Mouse (Mus musculus) T-helper 17 cell (primary cell): ENCODE data around the gene Catsperd.
"Not testable (repeated sequence)": the region's sequence is repeated elsewhere in the genome, so short reads cannot be mapped to it uniquely, and the experiment has no call there.

Experiments used
- in situ Hi-C, 2 experiments: fragments of 300-600 bp; cut with MboI, MseI; formaldehyde crosslinking; loops; 1 replicate in 1 of 2; 2 replicates in 1 of 2; pipeline ENCODE4 v1.15.1; 2025; ENCODE audit warnings: high pct_unique_total_duplicates in 2 of 2

Catsperd gene

DNA sequence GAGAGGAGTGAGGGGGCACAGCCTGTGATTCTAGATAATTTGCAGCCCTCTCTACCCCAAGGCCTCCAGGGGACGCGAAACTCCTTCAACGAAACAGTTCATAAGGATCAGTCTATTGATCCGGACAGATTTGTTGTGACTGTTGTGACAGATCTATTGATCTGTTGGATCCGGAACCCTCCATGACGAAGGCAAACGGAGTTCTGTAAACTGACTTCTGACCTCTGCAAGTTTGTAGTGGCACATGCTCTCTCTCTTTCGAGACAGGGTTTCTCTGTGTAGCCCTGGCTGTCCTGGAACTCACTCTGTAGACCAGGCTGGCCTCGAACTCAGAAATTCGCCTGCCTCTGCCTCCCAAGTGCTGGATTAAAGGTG lies 15.4 kb upstream of the Catsperd start:
- in situ Hi-C loops, result not testable (repeated sequence)

DNA sequence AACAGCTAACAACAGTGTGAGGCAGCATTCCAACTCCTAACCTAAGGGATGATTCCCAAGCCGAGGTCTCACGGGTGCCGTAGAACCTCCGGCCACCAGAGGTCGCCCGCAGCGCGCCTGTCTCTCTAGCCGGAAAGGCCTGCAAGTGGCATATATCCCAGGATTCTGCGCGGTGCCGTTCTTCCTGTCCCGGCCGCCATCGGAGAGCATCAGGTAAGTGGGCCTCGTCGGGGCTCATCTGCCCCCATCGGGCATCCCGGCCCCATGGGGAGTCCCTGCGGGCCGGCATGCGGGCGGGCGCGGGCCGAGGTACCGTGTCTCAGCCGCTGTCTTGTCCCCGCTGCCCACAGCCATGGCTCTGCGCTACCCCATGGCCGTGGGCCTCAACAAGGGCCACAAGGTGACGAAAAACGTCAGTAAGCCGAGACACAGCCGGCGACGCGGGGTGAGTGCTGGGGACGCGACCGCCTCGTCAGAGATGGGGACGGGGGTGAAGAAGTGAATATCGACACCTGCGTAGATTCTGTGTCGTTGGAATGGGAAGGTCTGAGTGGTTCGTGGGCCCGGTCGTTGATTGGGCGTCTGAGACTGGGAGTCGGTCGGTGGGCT lies 14.6 kb upstream of the Catsperd start, which contains the start of gene Rpl36:
Gene Rpl36 (plus strand): TSS at position 181 of the 609 bp plus-strand sequence.
- in situ Hi-C loops, result no loop called here

DNA sequence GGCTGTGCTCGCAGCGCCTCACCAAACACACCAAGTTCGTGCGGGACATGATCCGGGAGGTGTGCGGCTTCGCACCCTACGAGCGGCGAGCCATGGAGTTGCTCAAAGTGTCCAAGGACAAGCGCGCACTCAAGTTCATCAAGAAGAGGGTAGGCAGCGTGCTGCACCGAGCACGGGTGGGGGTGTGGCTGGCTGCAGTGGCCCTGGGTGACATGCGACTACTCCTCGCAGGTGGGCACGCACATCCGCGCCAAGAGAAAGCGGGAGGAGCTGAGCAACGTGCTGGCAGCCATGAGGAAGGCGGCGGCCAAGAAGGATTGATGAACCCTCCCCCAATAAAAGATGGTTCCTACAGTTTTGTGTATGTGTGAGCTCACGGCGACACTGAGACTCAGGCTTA lies 14.1 kb upstream of the Catsperd start:
- in situ Hi-C loops, result not testable (repeated sequence)

DNA sequence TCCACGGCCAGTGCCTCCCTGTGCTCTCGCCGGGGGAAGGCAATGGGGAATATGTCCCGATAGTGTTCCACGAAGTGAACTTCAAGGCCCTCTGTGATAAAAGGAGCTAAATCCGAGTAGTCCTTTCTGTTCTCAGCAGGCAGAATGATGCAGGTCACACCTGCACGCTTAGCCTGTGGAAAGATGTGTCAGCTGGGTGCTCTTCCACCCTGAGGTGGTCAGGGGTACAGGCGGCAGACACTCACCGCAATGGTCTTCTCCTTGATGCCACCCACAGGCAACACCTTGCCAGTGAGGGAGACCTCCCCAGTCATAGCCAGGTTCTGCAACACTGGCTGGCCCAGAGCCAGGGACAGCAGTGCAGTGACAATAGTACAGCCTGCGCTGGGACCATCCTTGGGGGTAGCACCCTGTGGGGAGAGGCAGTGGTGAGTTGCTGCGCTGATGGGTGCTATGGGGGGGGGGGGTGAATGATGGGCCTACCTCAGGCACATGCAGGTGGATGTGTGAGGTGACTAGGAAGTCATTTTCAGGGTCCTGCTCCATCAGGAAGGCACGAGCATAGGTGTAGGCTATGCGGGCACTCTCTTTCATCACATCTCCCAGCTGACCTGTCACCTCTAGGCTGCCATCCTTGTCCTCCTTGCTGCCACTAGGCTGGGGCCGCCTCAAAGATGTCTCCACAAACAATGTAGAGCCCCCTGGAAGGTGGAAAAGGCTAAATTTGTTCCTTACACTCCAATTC lies 13.4 kb upstream of the Catsperd start:
- in situ Hi-C loops, result loop anchor here in 1 of 2 experiments (5.0 kb wide), 1 partner anchor 53 kb away; no protein-coding TSS in a partner anchor

DNA sequence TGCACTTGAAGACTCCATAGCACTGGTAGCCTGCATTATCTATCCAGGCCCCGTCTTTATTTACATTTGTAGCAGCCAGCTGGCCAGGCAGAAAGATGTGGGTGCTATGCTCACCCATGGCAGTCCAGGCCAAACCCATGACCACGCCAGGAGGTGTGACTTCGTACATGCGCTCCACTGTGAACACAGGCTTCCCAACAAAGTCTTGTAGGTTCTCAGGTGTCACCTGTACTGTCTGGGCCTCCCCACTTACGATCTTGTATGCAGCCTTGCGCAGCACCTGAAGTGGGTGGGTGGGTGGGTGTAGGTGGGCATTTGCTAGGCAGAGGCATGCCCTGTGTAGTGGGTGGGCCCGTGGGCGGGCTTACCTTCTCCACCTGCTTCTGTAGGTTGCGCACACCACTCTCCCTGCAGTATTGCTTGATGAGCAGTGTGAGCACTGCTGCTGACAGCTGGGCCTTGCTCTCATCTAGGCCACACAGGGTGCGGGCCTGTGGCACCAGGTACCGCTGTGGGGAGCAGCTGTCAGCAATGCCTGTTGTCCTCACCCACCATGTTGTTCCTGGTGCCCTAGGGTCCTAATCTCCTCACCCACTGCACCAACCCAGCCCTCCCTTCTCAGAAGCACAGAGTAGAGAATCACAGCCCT lies 12.7 kb upstream of the Catsperd start:
- in situ Hi-C loops, result loop anchor here in 1 of 2 experiments (5.0 kb wide), 1 partner anchor 52 kb away; no protein-coding TSS in a partner anchor

DNA sequence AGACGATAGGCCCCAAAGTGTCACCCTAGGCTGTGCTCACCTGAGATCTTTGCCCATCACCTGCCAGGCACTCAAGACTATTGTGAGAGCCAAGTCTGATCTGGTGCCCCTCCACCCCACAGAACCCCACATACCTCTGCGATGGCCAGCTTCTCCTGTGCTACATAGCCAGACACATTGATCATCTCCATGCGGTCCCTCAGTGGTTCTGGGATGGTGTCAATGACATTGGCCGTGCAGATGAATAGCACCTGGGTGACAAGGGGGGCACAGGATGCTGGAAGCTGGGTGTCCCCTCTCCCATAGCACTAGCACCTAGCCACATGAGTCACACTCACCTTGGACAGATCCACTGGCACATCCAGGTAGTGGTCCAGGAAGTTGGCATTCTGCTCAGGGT lies 12.2 kb upstream of the Catsperd start:
- in situ Hi-C loops, result loop anchor here in 1 of 2 experiments (5.0 kb wide), 1 partner anchor 52 kb away; no protein-coding TSS in a partner anchor

DNA sequence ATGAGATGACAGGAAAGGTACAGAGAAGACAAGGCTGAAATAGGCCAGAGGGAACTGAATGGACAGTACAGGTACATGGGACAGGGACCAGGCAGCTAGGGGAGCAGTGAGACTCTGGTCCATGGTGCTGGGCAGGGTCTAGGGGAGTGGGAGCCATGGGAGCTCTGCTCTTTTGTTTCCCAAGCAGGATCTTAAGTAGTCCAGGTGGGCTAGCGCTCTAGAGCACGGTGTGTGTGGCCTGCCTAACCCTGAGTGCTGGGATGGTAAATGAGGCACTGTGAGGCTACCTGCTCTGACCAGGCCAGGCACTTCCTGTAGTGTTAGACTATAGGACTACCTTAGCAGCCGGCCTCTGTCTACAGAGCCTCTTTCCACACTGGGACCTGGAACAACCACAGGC lies 11.2 kb upstream of the Catsperd start:
- in situ Hi-C loops, result loop anchor here in 1 of 2 experiments (5.0 kb wide), 1 partner anchor 51 kb away; no protein-coding TSS in a partner anchor

DNA sequence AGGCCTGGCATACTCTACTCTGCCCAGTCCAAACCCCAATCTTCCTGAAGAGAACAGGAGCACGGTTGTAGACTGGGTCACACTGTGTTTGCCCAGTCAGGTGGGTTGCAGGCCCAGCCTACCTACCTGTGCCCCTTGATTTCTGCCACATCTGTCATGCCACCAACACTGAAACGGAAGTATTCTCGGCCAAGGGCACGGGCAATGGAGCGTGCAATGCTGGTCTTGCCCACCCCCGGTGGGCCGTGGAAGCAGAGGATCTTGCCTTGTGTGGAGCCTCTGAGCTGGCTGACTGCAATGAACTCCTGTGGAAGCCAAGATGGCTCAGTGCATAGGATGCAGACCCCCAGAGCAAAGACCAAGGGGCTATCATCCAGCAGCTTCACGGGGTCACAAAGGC lies 10.3 kb upstream of the Catsperd start:
- in situ Hi-C loops, result loop anchor here in 1 of 2 experiments (5.0 kb wide), 1 partner anchor 50 kb away; no protein-coding TSS in a partner anchor

DNA sequence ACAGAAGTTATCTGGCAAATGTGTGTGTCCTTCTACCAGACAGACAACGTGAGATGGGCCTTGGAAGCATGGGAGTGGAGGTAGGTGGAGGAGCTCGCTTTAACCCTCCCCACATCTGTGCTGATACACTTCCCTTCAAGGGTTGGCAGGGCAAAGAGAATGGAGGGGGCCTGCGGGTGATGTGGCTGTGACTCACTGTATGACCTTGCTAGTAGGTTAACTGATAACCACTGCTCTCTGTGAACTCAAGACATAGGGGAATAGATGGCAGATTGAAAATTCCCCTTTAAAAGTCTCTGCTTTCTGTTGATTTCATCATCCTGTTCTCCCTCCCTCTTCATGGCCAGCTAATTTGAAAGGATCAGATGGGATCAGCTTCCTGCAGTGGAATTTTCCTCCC lies 2.4 kb upstream of the Catsperd start:
- in situ Hi-C loops, result loop anchor here (5.0 kb wide), 2 partner anchors 42 to 97 kb away; no protein-coding TSS in a partner anchor

DNA sequence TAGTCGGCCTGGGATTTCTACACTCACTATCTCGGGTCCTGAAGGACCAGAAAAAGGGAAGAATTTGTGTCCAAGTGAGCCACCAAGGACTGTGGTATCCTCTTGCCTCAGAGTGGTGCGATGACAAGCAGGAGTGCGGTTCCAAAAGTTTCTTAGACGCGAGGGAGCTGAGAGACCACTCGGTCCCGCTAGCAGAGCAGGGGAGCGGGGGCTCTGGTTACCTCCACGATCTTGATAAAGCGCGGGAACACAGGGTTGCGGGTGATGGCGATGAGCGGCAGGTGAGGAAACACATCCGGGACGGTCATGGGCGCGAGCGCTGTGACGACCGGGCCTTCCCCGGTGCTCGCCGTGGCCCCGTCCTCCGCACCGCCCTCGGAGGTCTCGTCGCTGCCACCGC lies 1.7 kb upstream of the Catsperd start:
- in situ Hi-C loops, result loop anchor here (5.0 kb wide), 2 partner anchors 41 to 96 kb away; no protein-coding TSS in a partner anchor

DNA sequence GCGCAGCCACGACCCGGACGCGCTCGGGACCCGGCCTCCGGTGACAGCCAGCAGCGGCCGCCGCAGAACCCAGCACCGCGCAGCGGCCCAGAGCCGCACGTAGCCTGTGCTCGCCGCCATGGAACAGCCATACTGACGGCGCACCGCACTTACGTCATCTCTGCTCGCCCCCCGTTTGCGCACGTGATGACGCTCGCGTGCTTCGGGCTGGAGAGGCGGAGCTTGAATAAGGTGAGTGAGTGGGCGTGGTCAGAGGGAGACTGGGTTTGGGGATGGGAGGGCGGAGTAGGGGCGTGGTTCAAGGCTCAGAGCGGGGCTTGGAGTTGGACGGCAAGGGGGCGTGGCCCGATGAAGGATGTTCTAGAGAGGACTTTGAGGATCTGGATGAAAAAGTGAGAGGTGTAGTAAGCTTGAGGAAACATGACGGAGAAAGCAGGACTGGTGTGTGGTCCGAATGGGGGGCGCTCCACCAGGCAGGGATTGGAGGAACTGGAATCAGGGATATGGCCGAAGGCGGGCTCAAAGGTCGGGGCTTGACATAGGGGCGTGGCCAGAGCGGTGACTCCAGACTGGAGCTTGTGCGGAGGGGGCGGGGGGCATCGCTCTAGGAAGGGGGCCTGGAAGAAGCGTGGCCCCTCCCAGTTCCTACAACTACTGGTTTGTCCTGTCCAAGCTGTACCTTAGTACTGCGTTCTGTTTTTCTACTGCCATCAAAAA lies 1.0 kb upstream of the Catsperd start, which contains the start of gene Lonp1:
Gene Lonp1 (minus strand): TSS at position 134 of the 717 bp plus-strand sequence.
- in situ Hi-C loops, result loop anchor here (5.0 kb wide), 2 partner anchors 40 to 95 kb away; no protein-coding TSS in a partner anchor

DNA sequence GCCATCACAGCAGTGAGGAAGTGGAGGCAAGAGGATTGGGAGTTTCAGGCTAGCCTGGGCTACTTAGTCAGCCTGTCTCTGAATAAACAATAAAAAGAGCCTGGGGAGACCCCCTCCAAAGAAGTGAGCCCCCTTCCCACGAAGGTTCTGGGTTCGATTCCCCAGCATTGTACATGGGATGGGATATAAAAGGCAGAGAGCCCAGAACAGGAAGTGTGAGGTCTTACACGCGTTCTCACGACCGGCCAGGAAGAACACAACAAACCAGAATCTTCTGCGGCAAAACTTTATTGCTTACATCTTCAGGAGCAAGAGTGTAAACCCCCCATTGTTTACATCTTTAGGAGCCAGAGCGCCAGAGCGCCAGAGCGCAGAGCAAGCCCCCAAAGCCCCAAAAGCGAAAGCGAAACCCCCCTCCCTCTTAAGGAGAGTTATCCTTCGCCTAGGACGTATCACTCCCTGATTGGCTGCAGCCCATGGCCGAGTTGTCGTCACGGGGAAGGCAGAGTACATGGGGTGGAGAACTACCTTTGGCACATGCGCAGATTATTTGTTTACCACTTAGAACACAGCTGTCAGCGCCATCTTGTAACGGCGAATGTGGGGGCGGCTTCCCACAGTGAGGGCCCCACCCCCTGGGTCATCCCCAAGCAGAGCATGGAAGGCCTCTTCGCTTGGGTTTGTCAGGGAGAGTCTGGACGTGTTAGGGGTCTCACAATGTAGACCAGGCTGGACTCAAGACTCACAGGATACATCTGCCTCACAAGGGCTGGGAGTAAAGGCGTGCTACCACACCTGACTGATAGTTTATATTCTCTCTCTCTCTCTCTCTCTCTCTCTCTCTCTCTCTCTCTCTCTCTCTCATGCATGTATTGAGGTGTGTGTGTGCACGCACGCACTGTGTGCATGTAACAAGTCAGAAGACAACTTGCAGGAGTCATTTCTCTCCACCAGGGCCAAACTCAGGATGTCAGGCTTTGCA lies 2.1 kb downstream of the Catsperd start:
- in situ Hi-C loops, result loop anchor here (5.0 kb wide), 2 partner anchors 37 to 92 kb away; no protein-coding TSS in a partner anchor

DNA sequence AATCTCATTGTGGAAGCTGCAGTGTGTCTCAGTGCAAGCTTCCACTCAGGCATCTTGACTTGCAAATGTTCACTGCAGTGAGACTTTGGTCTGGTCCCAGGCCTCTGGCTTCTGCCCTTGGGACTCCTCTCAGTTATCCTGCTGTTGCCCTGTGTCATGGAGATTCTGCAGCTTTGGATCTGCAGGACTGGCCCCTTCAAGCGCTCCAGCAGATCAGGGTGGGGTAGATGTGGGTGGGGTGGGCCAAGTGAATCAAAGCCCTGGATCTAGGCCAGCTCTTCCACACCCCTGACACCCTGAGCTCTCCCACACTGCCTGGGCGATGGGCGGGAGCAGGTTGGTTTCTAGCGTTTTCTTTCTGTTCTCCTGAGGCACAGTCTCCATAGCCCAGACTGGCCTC lies 3.9 kb downstream of the Catsperd start:
- in situ Hi-C loops, result no loop called here

DNA sequence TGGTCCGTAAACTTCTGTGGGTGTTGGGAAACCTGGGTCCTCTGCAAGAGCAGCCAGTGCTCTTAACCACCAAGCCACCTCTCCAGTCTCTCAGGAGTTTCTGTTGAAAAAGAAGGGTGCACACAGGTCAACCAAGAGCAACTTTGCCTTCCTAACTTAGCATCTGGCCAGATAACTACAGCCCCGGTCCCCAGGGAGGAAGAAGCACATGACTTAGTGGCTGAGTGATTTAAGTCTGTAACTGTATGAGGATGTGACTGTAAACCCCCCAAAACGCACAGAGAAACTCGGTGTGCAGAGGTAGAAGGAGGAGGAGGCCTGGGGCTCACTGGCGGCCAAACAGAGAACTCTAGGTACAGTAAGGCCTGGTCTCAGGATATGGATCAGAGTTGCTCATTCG lies 6.1 kb downstream of the Catsperd start:
- in situ Hi-C loops, result no loop called here

DNA sequence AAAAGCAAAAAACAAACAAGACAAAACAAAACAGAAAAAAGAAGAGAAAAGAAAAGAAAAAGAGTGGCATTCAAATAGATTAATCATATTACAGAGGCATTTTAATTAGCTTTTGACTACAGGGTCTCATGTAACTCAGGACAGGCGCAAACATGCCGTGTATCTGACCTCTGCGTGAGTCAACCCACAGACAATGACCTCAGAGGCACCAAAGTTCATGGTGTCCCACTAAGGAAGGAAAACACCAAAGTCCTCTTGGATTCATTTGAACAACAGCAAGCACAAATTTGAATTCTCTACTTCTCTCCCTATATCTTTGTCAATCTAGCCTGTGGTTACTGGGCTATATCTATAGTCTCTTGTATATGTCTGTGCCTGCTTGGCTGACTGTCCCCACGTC lies 15.3 kb downstream of the Catsperd start:
- in situ Hi-C loops, result no loop called here

DNA sequence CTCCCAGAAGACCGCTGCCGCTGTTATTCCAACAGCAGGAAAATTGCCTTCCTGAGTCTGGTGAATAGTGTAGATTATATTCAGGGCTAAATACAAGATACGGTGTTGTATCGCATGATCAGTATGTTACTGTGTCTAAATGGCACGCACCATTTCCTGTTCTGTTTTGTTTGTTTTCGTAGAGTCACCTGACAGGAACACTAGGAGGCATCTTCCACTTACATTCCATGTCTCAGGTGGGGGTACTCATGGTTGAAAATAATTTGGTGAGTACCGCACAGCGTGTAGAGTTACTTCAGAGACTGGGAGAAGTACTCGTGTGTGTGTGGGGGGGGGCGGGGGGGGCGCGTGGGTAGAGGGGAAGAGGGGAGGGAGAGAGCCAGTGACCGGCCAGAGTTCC lies 19.6 kb downstream of the Catsperd start:
- in situ Hi-C loops, result no loop called here

DNA sequence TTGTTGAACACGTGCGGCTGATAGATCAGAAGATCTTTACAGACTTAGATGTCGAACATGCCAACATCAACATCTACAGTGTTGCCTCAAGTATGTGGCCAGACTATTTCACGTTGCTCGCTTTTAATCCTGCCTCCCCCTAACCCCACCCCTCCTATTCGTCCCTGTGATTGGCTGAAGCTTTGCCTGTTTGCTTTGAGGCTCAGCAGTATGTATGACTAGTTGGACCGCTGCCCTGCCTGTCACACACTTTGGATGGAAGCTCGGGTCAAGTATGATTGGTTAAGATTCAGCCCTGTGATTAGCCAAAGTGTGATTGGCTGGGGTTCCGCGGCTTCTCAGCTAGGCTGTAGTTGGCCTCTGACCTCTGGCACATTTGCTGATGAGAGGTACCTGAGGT lies 23.9 kb downstream of the Catsperd start:
- in situ Hi-C loops, result no loop called here

DNA sequence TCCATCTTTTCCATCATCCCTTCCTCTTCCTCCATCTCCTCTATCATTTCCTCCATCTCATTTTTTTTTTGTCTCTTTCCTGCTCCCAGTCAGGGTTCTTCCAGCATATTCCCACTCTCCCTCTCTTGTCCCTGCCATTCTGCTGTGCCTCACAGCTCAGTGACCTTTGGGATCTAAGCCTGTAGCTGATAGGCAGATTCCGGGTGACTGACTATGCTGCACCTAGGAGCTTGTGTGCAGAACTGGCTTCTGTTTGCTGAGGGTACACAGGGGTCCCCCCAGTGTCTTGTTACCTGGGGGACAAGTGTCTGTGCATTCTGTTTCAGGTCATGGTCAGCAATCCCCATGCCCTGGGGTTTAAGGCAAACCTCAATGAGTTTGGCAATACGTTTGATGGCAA lies 26.8 kb downstream of the Catsperd start:
- in situ Hi-C loops, result no loop called here

DNA sequence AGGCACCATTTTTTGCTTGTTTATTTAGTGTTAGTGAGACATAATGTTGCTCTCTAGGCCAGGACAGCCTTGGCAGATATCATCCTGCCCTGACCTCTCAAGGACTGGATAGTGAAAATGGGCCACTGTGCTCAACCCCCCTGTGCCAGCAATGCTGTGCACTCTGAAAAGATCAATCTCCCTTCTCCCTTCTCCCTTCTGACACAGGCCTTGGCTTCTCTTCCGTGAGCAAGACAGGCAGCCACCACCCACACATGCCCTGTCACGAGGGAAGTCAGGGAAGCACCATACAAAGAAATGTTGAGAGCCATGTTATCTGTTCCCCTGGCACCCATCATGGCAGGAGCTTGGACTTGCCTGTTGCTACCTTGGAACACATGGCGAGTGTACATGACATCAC lies 27.4 kb downstream of the Catsperd start:
- in situ Hi-C loops, result no loop called here

DNA sequence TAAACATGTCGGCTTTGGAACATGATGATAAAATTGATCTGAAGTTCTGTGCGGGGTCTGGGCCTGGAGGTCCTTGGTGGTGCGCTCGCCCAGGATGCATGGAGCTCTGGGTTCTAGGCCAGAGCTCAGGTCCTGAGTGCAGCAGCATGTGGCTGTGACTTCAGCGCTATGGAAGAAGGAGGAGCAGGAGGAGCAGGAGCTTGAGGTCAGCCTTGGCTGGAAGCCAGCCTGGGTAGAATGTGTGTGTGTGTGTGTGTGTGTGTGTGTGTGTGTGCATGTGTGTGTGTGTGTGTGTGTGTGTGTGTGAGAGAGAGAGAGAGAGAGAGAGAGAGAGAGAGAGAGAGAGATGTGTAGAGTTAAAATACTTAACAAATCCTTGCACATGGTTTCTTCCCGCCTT lies 28.2 kb downstream of the Catsperd start:
- in situ Hi-C loops, result no loop called here
